Mouse (Mus musculus) urinary bladder, adult 2 months (tissue): Measurements from ENCODE around the gene Znrf3. TPM values are rescaled to one million over a fixed set of nuclear protein-coding genes. Genes with fewer than 3 reads are reported as not detected.

Experiments used
- DNase-seq: peaks from one replicate; pipeline ENCODE4 v3.0.0; 2022; ENCODE audit warnings: low spot score
- polyA plus RNA-seq: library from polyadenylated mRNA; depleted of rRNA; stranded (reverse); fragments of >200 nt; gene quantifications from 2 replicates; pipeline ENCODE4 v1.2.3, GENCODE M21; 2012; rRNA removed

Gene Znrf3
- polyA plus RNA-seq, 1 experiment = 5.3 TPM

DNA sequence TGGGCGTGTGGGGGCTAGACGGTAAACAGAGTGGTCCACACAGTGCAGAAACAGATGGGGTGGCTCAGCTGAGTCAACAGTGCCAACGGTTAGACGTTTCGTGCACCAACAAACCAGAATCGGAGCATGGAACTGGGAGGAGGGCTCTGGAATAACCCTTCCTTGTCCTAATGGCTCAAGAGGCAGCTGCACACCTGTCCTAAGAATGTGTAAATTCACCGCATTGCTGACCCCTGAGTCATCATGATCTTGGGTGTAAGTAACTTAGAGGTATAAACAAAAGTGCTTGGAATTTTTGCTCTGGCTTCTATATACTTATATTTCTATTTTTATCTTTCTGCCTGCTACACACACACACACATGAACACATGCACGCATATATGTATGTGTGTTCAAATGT lies 202.5 kb downstream of the Znrf3 start:
- no peak for DNase-seq

DNA sequence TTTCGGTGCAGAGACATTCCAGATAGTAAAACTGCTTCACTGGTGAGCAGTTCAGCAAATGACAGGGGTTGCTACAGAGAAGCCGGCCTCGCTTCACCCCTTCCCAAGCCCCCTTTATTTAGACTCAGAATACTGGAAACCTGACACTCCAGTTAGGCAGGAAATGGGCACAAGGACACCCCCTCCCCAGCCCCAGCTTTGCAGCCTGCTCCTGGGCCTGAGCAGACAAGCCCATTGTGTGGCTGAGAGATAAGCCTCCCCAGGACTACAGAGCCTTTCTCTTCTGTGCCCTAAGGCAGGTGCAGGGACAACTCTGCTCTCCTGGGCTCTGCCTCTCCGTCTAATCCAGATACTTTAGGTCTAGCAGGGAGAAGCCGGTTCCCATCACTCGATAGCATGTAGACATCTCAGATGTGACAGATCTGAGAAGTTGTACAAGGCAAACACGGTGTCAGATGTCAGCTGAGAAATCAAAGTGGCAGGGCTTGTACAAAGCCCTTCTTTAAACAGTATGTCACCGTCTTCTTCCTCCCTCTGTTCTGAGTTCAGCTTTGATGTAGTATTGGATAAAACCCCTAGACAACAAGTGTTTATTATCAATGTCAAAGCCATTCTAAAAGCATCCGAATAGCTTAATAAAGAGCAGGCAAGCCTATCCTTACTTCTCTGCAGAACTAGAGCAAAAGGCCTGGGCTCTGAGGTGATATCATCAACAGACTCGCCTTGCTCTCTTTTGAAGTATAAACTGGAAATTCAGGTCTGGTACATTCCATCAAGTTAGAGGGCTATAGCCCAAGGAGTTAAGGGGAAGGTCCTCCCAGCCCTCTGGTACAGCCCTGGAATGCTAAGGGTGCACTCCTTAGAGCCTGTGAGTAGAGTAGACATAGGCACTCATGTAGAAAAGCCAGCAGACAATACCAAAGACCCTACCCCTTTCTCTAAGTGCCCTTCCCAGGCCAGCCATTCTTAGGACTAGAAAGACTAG lies 204.6 kb downstream of the Znrf3 start:
- DNase-seq = peak; percentile 42

Other genes with a start within 250 kb of the Znrf3 start
- gene Kremen1, start 183.3 kb downstream of the Znrf3 start, polyA plus RNA-seq = 36.7 and 39.8 TPM in 2 replicates
- gene Xbp1, start 75.8 kb upstream of the Znrf3 start, polyA plus RNA-seq = 87.8 and 89.4 TPM in 2 replicates
- gene Ccdc117, start 97.3 kb upstream of the Znrf3 start, polyA plus RNA-seq = 12.8 and 13.5 TPM in 2 replicates
- gene Ankrd36, start 124.8 kb upstream of the Znrf3 start, polyA plus RNA-seq = not detected in 2 replicates